Mouse (Mus musculus) liver, embryonic 14.5 days (tissue): ENCODE results near the gene Olfr311. TPM values are rescaled to one million over a fixed set of nuclear protein-coding genes. Genes with fewer than 3 reads are reported as not detected.
"Not testable (repeated sequence)": the region's sequence is repeated elsewhere in the genome, so short reads cannot be mapped to it uniquely, and the experiment has no call there.

ENCODE experiments used
- ATAC-seq: fragments of 200-750 bp; cut with Nextera tagmentation; 2 replicates; pipeline ENCODE4 v1.8.0; 2017; ENCODE audit warnings: moderate number of reproducible peaks, mild to moderate bottlenecking, moderate library complexity; ENCODE audit not compliant: insufficient read depth
- DNase-seq, 3 experiments: peaks; one replicate each; pipeline ENCODE4 v3.0.0-alpha.2; 2012 to 2013; ENCODE audit warnings: low read depth in 3 of 3, low spot score in 3 of 3
- H3K27ac ChIP-seq: fragments of 300-500 bp; sonication (generic); 2 replicates; pipeline ENCODE4 v1.5.1; 2014; ENCODE audit warnings: moderate library complexity, mild to moderate bottlenecking, control low read depth, inconsistent platforms
- H3K27me3 ChIP-seq: fragments of 300-500 bp; sonication (generic); 2 replicates; pipeline ENCODE4 v1.6.1; 2014; ENCODE audit warnings: mild to moderate bottlenecking, low read length, moderate library complexity; ENCODE audit not compliant: control insufficient read depth, insufficient read depth
- H3K36me3 ChIP-seq: fragments of 300-500 bp; sonication (generic); replicated peaks from 2 replicates; pipeline ENCODE4 v1.6.1; 2014; ENCODE audit warnings: low read depth; ENCODE audit not compliant: control insufficient read depth, insufficient read depth
- H3K4me1 ChIP-seq, 2 experiments: fragments of 200-500 bp in 1 of 2; fragments of 300-500 bp in 1 of 2; sonication (generic) in 1 of 2; replicated peaks; 2 replicates each; pipeline ENCODE4 v1.6.1; 2012 to 2014; ENCODE audit warnings: antibody characterized with exemption in 1 of 2, inconsistent platforms in 1 of 2, low read length in 1 of 2; ENCODE audit not compliant: control insufficient read depth in 2 of 2, insufficient read depth in 2 of 2
- H3K4me2 ChIP-seq: fragments of 300-500 bp; sonication (generic); 2 replicates; pipeline ENCODE4 v1.6.1; 2014; ENCODE audit warnings: low read depth, mild to moderate bottlenecking, control low read depth, moderate library complexity
- H3K4me3 ChIP-seq, 2 experiments: fragments of 200-500 bp in 1 of 2; fragments of 300-500 bp in 1 of 2; sonication (generic) in 1 of 2; 2 replicates each; pipeline ENCODE4 v1.5.1; 2012 to 2014; ENCODE audit warnings: low read depth in 2 of 2, low read length in 2 of 2, mild to moderate bottlenecking in 2 of 2, control low read depth in 1 of 2, inconsistent platforms in 1 of 2, moderate library complexity in 1 of 2; ENCODE audit not compliant: insufficient read depth in 1 of 2
- H3K9ac ChIP-seq: fragments of 300-500 bp; sonication (generic); replicated peaks from 2 replicates; pipeline ENCODE4 v1.6.1; 2014; ENCODE audit warnings: mild to moderate bottlenecking, control low read depth, moderate library complexity
- H3K9me3 ChIP-seq: fragments of 300-500 bp; sonication (generic); 2 replicates; pipeline ENCODE4 v1.6.1; 2016; ENCODE audit warnings: low read length, mixed read lengths; ENCODE audit not compliant: control insufficient read depth
- CTCF ChIP-seq: IDR thresholded peaks from 2 replicates; pipeline ENCODE4 v1.5.1; 2016; ENCODE audit warnings: antibody characterized with exemption, low read depth, control low read depth
- EP300 ChIP-seq: IDR thresholded peaks from 2 replicates; pipeline ENCODE4 v1.6.1; 2016; ENCODE audit warnings: antibody characterized with exemption, low read depth
- WGBS: fragments of 180-500 bp; shearing (Covaris S2); extraction: QIAGEN DNeasy Blood & Tissue Kit; methylation state at CpG from one replicate; pipeline ENCODE4 v1.1.7; 2014; ENCODE audit not compliant: insufficient replicate concordance; 5-methylcytosine and 5-hydroxymethylcytosine counted together
- polyA plus RNA-seq, 2 experiments: library from polyadenylated mRNA; depleted of rRNA in 1 of 2; stranded (reverse) in 1 of 2; unstranded in 1 of 2; fragments of >200 nt; fragmentation: Nextera tagmentation in 1 of 2; extraction: Ambion mirVana in 1 of 2; gene quantifications; 2 replicates each; pipeline versions ENCODE4 v1.2.1 to v1.2.3; 2012 to 2014

Olfr311 gene
- polyA plus RNA-seq, 2 experiments = not detected

- TF ChIP-seq EP300 (no peak), CTCF (no peak)
- H3K27ac ChIP-seq = no peak overlapping the region
- H3K36me3 ChIP-seq = no peaks in the 10 kb centered on the region
Observed at GRCm38 (mm10) chr11:58799747-58800146, 39.3 kb upstream of the Olfr311 start.

GRCm38 (mm10) chr11:58801558-58802228 is 37.4 kb upstream of the Olfr311 start, which contains the start of gene Fam183b:
Fam183b (minus strand) TSS chr11:58801960.
- TF ChIP-seq EP300 (no peak), CTCF (no peak)
- no peak for ATAC-seq
- no peaks in the 10 kb centered on the region; a peak in 1 of 4 replicates for H3K4me1 ChIP-seq
- H3K27ac ChIP-seq = no peak within 1 kb of the TSS
- no peak within 1 kb of the TSS for H3K4me2 ChIP-seq
- no peaks in the 10 kb centered on the region for H3K9me3 ChIP-seq
- H3K27me3 ChIP-seq = no peaks in the 10 kb centered on the region
- WGBS = 41% methylated on average over 14 of the region's 14 CpGs
- DNase-seq = no peak
- H3K4me3 ChIP-seq = no peak within 1 kb of the TSS
- no peaks in the 10 kb centered on the region for H3K36me3 ChIP-seq
- no peak within 1 kb of the TSS for H3K9ac ChIP-seq

More at GRCm38 (mm10) chr11:58799747-58800146, 39.3 kb upstream of the Olfr311 start:
- Histone ChIP-seq H3K4me2 (no peak overlapping the region), H3K27me3 (no peaks in the 10 kb centered on the region), H3K4me1 (no peaks in the 10 kb centered on the region), H3K9ac (no peak overlapping the region), H3K4me3 (no peak overlapping the region), H3K9me3 (no peaks in the 10 kb centered on the region)
- no peak for DNase-seq
- 42% methylated on average over 5 of the region's 5 CpGs for WGBS
- no peak for ATAC-seq

DNA sequence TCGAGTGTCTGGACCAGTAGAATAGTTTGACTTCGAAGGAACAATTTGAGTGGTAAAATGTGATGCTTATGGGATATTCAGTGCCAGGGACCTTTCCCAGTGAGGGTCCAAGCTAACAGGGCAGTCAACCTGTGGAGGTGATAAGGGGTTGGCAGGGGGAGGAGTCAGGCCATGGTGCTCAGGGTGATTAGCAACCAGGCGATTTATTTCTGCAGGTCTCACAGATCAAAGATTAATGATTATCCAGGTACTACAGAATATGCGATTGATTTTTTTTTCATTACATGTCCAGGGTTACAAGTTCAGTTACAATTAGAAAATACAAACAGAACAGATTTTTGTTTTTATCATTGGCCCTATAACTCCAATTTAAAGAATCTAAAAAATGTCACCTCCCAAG is 35.2 kb upstream of the Olfr311 start:
- H3K36me3 ChIP-seq = no peaks in the 10 kb centered on the region
- no peak overlapping the region for H3K27ac ChIP-seq
- H3K4me2 ChIP-seq = no peak overlapping the region
- no peaks in the 10 kb centered on the region; a peak in 1 of 4 replicates for H3K4me1 ChIP-seq
- 50% methylated on average over 4 of the region's 4 CpGs for WGBS
- H3K9me3 ChIP-seq = no peaks in the 10 kb centered on the region
- ATAC-seq (no peak), DNase-seq (no peak)
- no peak overlapping the region for H3K4me3 ChIP-seq
- H3K9ac ChIP-seq = no peak overlapping the region
- H3K27me3 ChIP-seq = no peaks in the 10 kb centered on the region
- TF ChIP-seq CTCF (no peak), EP300 (no peak)

- 60% methylated on average over 2 of the region's 2 CpGs for WGBS
- H3K4me1 ChIP-seq = no peaks in the 10 kb centered on the region; a peak in 1 of 4 replicates
- no peak overlapping the region for H3K9ac ChIP-seq
- H3K27ac ChIP-seq = no peak overlapping the region
- H3K4me3 ChIP-seq = no peak overlapping the region
- DNase-seq (no peak), ATAC-seq (no peak)
- TF ChIP-seq EP300 (no peak), CTCF (no peak)
- H3K27me3 ChIP-seq = no peaks in the 10 kb centered on the region
- no peak overlapping the region for H3K4me2 ChIP-seq
- H3K36me3 ChIP-seq = no peaks in the 10 kb centered on the region
- no peaks in the 10 kb centered on the region for H3K9me3 ChIP-seq
Observed at GRCm38 (mm10) chr11:58804393-58804792, 34.7 kb upstream of the Olfr311 start.

- H3K4me2 ChIP-seq = no peak overlapping the region
- TF ChIP-seq EP300 = no peak
- peak; percentile 67 for TF ChIP-seq CTCF
- no peaks in the 10 kb centered on the region for H3K36me3 ChIP-seq
- ATAC-seq (no peak), DNase-seq (no peak)
- 0% methylated on average over 1 of the region's 1 CpGs for WGBS
- no peaks in the 10 kb centered on the region for H3K4me1 ChIP-seq
- H3K4me3 ChIP-seq = no peak overlapping the region
- H3K27ac ChIP-seq = no peak overlapping the region
- H3K27me3 ChIP-seq = no peaks in the 10 kb centered on the region
- no peaks in the 10 kb centered on the region for H3K9me3 ChIP-seq
- no peak overlapping the region for H3K9ac ChIP-seq
Observed at GRCm38 (mm10) chr11:58812001-58812400, 27.1 kb upstream of the Olfr311 start.

GRCm38 (mm10) chr11:58814700-58815099 is 24.4 kb upstream of the Olfr311 start, which contains the start of gene Olfr313:
Olfr313 (plus strand) TSS chr11:58815000.
- H3K9me3 ChIP-seq, ATAC-seq, DNase-seq, H3K4me3 ChIP-seq, H3K9ac ChIP-seq, H3K4me1 ChIP-seq, H3K36me3 ChIP-seq, H3K4me2 ChIP-seq, H3K27me3 ChIP-seq, H3K27ac ChIP-seq: not testable (repeated sequence)
- 26% methylated on average over 1 of the region's 1 CpGs for WGBS
